Mouse (Mus musculus) stomach, embryonic 15.5 days (tissue): ENCODE data around the gene Cntnap5b. TPM values are rescaled to one million over a fixed set of nuclear protein-coding genes. Genes with fewer than 3 reads are reported as not detected.

ENCODE experiments used
- ATAC-seq: fragments of 200-750 bp; cut with Nextera tagmentation; 2 replicates; pipeline ENCODE4 v1.8.0; 2017; ENCODE audit warnings: low read depth, moderate number of reproducible peaks, moderate TSS enrichment; ENCODE audit not compliant: insufficient read depth, low FRiP score
- H3K27ac ChIP-seq: fragments of 300-500 bp; sonication (generic); 2 replicates; pipeline ENCODE4 v1.5.1; 2015; ENCODE audit warnings: mild to moderate bottlenecking, inconsistent platforms
- H3K27me3 ChIP-seq: fragments of 300-500 bp; sonication (generic); replicated peaks from 2 replicates; pipeline ENCODE4 v1.6.1; 2015; ENCODE audit warnings: inconsistent platforms
- H3K36me3 ChIP-seq: fragments of 300-500 bp; sonication (generic); 2 replicates; pipeline ENCODE4 v1.6.1; 2015; ENCODE audit warnings: inconsistent platforms
- H3K4me1 ChIP-seq: fragments of 300-500 bp; sonication (generic); 2 replicates; pipeline ENCODE4 v1.6.1; 2015; ENCODE audit warnings: inconsistent platforms
- H3K4me2 ChIP-seq: fragments of 300-500 bp; sonication (generic); 2 replicates; pipeline ENCODE4 v1.6.1; 2015; ENCODE audit warnings: mild to moderate bottlenecking, inconsistent platforms
- H3K4me3 ChIP-seq: fragments of 300-500 bp; sonication (generic); replicated peaks from 2 replicates; pipeline ENCODE4 v1.5.1; 2015; ENCODE audit warnings: inconsistent platforms
- H3K9ac ChIP-seq: fragments of 300-500 bp; sonication (generic); 2 replicates; pipeline ENCODE4 v1.6.1; 2015; ENCODE audit warnings: inconsistent platforms
- H3K9me3 ChIP-seq: fragments of 300-500 bp; sonication (generic); 2 replicates; pipeline ENCODE4 v1.6.1; 2016; ENCODE audit warnings: inconsistent platforms
- WGBS: fragments of 180-500 bp; shearing (Covaris S2); methylation state at CpG from one replicate; pipeline ENCODE4 v1.1.7; 2015; 5-methylcytosine and 5-hydroxymethylcytosine counted together
- polyA plus RNA-seq: library from polyadenylated mRNA; unstranded; fragments of >200 nt; fragmentation: Nextera tagmentation; extraction: Ambion mirVana; gene quantifications from 2 replicates; pipeline ENCODE4 v1.2.1, GENCODE M21; 2015

The Cntnap5b gene
- polyA plus RNA-seq, 1 experiment from 2014 or later: not detected

DNA sequence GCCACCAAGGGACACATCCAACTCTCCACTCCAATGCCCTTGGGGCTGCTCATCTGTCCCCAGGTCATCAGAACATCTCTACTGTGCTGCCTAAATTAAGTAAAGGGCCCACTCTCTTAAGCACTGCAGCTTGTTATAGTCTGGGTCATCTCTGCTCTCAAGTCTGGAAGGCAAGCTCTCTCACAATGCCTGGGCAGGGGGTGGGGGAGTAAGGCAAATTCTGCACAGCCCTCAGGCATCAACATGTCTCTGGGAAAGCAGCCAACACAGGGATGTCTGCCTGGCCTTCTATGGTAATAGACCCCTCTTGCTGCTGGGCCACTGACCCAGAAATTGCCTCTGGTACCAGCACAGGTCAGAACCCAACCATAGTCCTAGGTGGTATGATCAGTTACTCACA lies 479.4 kb downstream of the Cntnap5b start:
- Histone ChIP-seq H3K9ac (no peak overlapping the region), H3K27ac (no peak overlapping the region), H3K36me3 (no peaks in the 10 kb centered on the region), H3K27me3 (no peaks in the 10 kb centered on the region), H3K4me2 (no peak overlapping the region), H3K4me3 (no peak overlapping the region), H3K4me1 (no peaks in the 10 kb centered on the region), H3K9me3 (no peaks in the 10 kb centered on the region)
- ATAC-seq: no peak

DNA sequence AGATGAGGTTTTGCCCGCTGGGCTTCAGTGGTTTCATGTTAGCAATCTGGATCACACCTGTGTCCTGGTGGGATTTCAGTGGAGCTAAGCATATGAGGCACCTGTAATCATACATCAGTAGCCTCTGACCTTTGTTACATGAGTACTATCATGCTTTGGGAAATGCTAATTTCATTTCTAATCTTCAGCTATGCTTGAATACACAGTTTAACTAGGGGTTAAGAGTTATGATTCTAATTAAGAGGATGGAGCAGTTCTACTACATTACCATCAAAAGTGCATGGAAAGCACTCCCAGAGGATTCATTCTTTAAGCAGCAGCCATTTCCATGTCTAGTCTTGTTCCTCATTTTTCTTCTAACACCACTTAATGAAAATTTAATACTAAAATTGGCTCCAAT lies 538.1 kb downstream of the Cntnap5b start:
- H3K27me3 ChIP-seq: no peaks in the 10 kb centered on the region
- no peak overlapping the region for H3K9ac ChIP-seq
- no peak for ATAC-seq
- no peaks in the 10 kb centered on the region for H3K9me3 ChIP-seq
- WGBS: 88% methylated on average over 1 of the region's 1 CpGs
- H3K4me2 ChIP-seq: no peak overlapping the region
- no peaks in the 10 kb centered on the region for H3K36me3 ChIP-seq
- no peak overlapping the region for H3K4me3 ChIP-seq
- H3K27ac ChIP-seq: no peak overlapping the region
- H3K4me1 ChIP-seq: no peaks in the 10 kb centered on the region

DNA sequence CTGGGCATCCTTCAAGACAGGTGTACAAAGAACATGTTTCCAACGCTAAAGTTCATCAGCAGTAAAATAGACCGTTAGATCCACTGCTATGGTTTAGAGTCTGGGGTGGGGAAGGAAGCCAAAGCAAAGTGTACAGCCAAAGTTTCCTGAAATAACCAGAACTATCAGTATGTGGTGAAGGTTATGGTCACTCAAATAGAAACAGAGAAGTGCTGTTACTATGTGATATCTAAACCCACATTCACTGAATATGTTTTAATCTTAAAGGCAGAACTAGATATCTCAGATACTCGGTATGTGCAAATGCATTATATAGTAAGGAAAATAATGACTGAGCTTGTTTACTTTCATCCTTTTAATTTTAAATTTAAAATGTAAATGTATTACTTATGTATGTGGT lies 558.5 kb downstream of the Cntnap5b start:
- 83% methylated on average over 3 of the region's 3 CpGs for WGBS
- Histone ChIP-seq H3K9ac (no peak overlapping the region), H3K4me2 (no peak overlapping the region), H3K36me3 (no peaks in the 10 kb centered on the region), H3K4me1 (no peaks in the 10 kb centered on the region), H3K27me3 (no peaks in the 10 kb centered on the region), H3K9me3 (no peaks in the 10 kb centered on the region), H3K27ac (no peak overlapping the region), H3K4me3 (no peak overlapping the region)
- ATAC-seq: no peak

GRCm38 (mm10) chr1:100369415-100370113 lies 597.0 kb downstream of the Cntnap5b start:
- ATAC-seq: no peak
- no peak overlapping the region for H3K27ac ChIP-seq
- 74% methylated on average over 5 of the region's 5 CpGs for WGBS
- H3K4me1 ChIP-seq: no peaks in the 10 kb centered on the region
- H3K4me3 ChIP-seq: no peak overlapping the region
- no peak overlapping the region for H3K9ac ChIP-seq
- H3K4me2 ChIP-seq: no peak overlapping the region
- no peaks in the 10 kb centered on the region for H3K27me3 ChIP-seq
- H3K36me3 ChIP-seq: no peaks in the 10 kb centered on the region
- H3K9me3 ChIP-seq: no peaks in the 10 kb centered on the region

DNA sequence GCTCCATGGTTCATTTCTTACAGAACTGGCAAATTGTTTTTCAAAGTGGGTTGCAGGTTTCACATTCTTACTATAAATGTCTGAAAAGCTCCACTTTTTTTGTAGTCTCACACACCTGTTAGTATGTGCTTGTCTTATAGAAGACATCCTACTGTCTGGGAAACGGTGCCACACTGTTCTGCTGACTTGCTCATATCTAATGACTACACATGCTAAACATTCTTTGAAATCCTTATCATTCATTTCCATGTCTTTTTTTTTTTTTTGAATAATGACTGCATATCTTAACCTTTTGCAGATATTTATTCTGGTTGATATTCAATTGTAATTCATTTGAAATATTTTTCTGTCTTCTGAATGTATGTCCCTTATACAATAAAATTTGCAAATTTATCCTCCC lies 613.7 kb downstream of the Cntnap5b start:
- Histone ChIP-seq H3K27me3 (no peaks in the 10 kb centered on the region), H3K36me3 (no peaks in the 10 kb centered on the region), H3K4me1 (no peaks in the 10 kb centered on the region), H3K4me2 (no peak overlapping the region), H3K9ac (no peak overlapping the region), H3K9me3 (no peaks in the 10 kb centered on the region), H3K27ac (no peak overlapping the region), H3K4me3 (no peak overlapping the region)
- ATAC-seq: no peak
- 64% methylated on average over 1 of the region's 1 CpGs for WGBS

- no peak overlapping the region for H3K9ac ChIP-seq
- H3K27me3 ChIP-seq: no peaks in the 10 kb centered on the region
- no peaks in the 10 kb centered on the region for H3K4me1 ChIP-seq
- H3K9me3 ChIP-seq: no peaks in the 10 kb centered on the region
- H3K4me3 ChIP-seq: no peak overlapping the region
- H3K27ac ChIP-seq: no peak overlapping the region
- ATAC-seq: no peak
- H3K4me2 ChIP-seq: no peak overlapping the region
- no peaks in the 10 kb centered on the region for H3K36me3 ChIP-seq
Observed at GRCm38 (mm10) chr1:100394034-100394433, 621.5 kb downstream of the Cntnap5b start.

DNA sequence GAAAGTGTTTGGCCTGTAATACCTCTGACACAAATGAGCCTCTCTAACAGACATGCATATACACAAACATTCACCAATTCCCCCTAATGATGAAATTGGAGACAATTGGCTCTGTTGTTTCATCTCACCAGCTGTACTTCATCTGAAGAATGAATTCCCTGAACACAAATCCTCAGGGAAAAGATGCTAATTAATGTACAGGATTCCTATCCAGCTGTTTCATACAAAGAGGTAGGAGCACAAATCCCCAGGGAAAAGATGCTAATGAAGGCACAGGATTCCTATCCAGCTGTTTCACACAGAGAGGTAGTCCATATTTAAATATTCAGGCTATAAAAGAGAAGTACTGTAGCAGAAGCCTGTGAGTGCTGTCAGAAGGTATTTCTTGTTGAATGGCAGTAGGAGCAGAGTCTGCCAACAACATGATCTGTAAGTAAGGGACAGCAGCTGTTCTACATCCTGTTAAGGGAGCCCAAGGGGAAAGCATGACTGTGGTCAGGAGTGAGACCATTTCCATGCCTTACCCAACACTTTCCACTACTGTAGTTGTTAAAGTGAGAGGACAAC lies 644.2 kb downstream of the Cntnap5b start:
- H3K9me3 ChIP-seq: no peaks in the 10 kb centered on the region
- no peak overlapping the region for H3K9ac ChIP-seq
- H3K4me3 ChIP-seq: no peak overlapping the region
- ATAC-seq: peak; percentile 39; the same call in 1 of the 2 replicates
- H3K27me3 ChIP-seq: no peaks in the 10 kb centered on the region
- peak overlapping the region; percentile 45; the same call in 1 of the 2 replicates for H3K27ac ChIP-seq
- H3K36me3 ChIP-seq: no peaks in the 10 kb centered on the region
- H3K4me2 ChIP-seq: no peak overlapping the region
- peaks cover 3% of the 10 kb centered on the region; the same call in 1 of the 2 replicates for H3K4me1 ChIP-seq

GRCm38 (mm10) chr1:100430038-100430774 lies 657.6 kb downstream of the Cntnap5b start:
- Histone ChIP-seq H3K9ac (no peak overlapping the region), H3K9me3 (no peaks in the 10 kb centered on the region), H3K36me3 (no peaks in the 10 kb centered on the region), H3K27me3 (no peaks in the 10 kb centered on the region), H3K4me3 (no peak overlapping the region), H3K4me2 (no peak overlapping the region), H3K4me1 (no peaks in the 10 kb centered on the region), H3K27ac (no peak overlapping the region; the same call in 1 of the 2 replicates)
- ATAC-seq: peak; percentile 60; the same call in 1 of the 2 replicates
- WGBS: 59% methylated on average over 1 of the region's 1 CpGs

DNA sequence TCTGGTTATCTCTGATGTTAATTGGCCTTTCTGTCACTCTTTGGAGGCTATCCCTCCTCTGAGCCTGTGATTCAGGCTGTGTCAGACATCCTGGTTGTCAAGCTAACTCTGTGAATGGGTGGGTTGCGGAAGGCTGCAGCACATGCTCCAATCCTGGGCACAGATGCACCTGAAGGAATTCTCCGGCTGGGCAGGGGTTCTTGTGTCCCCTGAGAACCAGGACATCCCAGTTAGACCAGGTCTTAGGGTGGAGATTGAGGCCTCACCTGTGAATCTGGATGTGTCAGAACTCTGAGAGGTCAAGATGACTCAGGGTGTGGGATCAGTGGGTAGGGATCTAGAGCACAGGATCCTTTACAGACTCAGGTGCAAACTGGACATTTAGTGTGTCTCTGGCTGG lies 691.3 kb downstream of the Cntnap5b start:
- WGBS: 91% methylated on average over 2 of the region's 2 CpGs
- Histone ChIP-seq H3K9ac (no peak overlapping the region), H3K27ac (no peak overlapping the region), H3K4me1 (no peaks in the 10 kb centered on the region), H3K9me3 (no peaks in the 10 kb centered on the region), H3K36me3 (no peaks in the 10 kb centered on the region), H3K4me3 (no peak overlapping the region), H3K4me2 (no peak overlapping the region), H3K27me3 (no peaks in the 10 kb centered on the region)
- ATAC-seq: no peak

GRCm38 (mm10) chr1:100465226-100465625 lies 692.7 kb downstream of the Cntnap5b start:
- no peaks in the 10 kb centered on the region for H3K4me1 ChIP-seq
- 66% methylated on average over 1 of the region's 1 CpGs for WGBS
- H3K27ac ChIP-seq: no peak overlapping the region
- no peaks in the 10 kb centered on the region for H3K36me3 ChIP-seq
- H3K9ac ChIP-seq: no peak overlapping the region
- H3K9me3 ChIP-seq: no peaks in the 10 kb centered on the region
- no peak overlapping the region for H3K4me2 ChIP-seq
- H3K27me3 ChIP-seq: no peaks in the 10 kb centered on the region
- no peak overlapping the region for H3K4me3 ChIP-seq
- no peak for ATAC-seq

GRCm38 (mm10) chr1:100467595-100467994 lies 695.0 kb downstream of the Cntnap5b start:
- Histone ChIP-seq H3K9ac (no peak overlapping the region), H3K27me3 (no peaks in the 10 kb centered on the region), H3K27ac (no peak overlapping the region), H3K36me3 (no peaks in the 10 kb centered on the region), H3K9me3 (no peaks in the 10 kb centered on the region), H3K4me2 (no peak overlapping the region), H3K4me3 (no peak overlapping the region), H3K4me1 (no peaks in the 10 kb centered on the region)
- no peak for ATAC-seq
- WGBS: 73% methylated on average over 1 of the region's 1 CpGs

GRCm38 (mm10) chr1:100509866-100510265 lies 737.3 kb downstream of the Cntnap5b start:
- ATAC-seq: no peak
- Histone ChIP-seq H3K9ac (no peak overlapping the region), H3K4me1 (no peaks in the 10 kb centered on the region), H3K9me3 (no peaks in the 10 kb centered on the region), H3K27ac (no peak overlapping the region), H3K36me3 (no peaks in the 10 kb centered on the region), H3K27me3 (no peaks in the 10 kb centered on the region), H3K4me3 (no peak overlapping the region), H3K4me2 (no peak overlapping the region)
